Mouse (Mus musculus) bone marrow macrophage, adult 2 months (primary cell): ENCODE results near the gene Coq6.

Experiments
- CTCF ChIP-seq: IDR thresholded peaks from 2 replicates; pipeline ENCODE4 v1.5.1; 2012; ENCODE audit warnings: low read depth, mild to moderate bottlenecking, low read length, moderate library complexity
- POLR2A ChIP-seq: IDR thresholded peaks from 2 replicates; pipeline ENCODE4 v1.6.1; 2012; ENCODE audit warnings: mild to moderate bottlenecking, low read depth, low read length, borderline replicate concordance

DNA sequence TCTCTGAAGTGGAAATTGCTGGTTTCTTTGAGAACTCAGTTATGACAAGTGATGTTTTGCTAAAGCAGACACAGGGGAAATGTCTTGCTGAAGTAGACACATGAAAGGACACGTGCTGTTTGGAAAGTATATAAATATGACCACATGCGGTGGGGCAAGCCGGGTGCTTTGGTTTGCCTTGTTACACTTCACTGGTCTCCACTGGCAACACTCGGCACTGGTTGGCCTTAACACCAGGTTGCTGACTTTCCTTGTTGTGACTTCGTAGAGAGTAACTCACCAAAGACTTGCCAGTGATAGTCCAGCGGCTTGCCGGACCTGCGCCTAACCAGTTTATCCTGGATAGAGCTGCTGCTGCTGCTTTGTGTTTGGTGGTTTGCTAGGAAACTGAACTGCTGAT lies 26.6 kb downstream of the Coq6 start:
- no peak for TF ChIP-seq POLR2A
- TF ChIP-seq CTCF = no peak
